Mouse (Mus musculus) frontal cortex, postnatal 25 days (tissue): ENCODE results near the gene Mrps23.

Experiments used
- DNase-seq, 2 experiments: peaks; one replicate each; pipeline ENCODE4 v3.0.0; 2022; ENCODE audit warnings: low spot score in 2 of 2

The Mrps23 gene

DNA sequence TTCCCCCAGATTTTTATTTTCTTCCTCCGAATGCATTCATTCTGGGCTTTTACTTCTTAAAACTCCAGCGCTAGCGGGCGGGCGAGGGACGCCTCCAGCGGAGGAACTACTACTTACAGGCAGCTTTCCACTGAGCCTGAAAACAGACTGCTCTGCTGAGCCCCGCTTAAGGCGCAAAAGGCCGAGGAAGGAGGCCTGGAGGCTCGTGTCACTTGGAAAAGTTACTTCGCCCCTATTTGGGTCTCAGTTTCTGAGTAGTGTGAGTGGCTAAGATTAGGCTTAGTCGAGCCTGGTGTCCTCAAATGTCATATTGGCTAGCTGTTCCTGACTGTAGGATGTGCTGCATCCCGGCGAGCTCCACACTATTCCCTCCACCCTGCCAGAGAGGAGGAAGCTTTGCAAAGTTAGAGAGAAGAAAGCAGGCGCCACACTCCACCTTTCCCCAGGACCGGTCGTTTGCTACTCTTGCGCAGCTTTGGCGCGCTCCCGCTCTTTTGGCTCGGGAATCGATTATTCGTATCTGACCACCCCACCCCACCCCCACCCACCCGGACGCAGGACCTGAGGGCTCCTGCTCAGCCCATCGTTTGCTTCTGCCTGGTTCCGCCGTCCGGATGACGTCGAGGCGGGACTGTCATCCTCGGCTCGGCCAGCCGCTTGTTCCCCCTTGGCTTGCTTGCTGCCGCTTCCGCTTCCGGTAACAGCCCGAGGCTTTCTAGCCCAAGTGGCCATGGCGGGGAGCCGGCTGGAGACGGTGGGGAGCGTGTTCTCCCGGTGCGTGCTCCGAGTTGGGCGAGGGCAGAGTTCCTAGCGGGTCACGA lies at the start of gene Mrps23:
Gene Mrps23, plus strand, starts transcription at position 677 of the 821 bp plus-strand sequence.
- DNase-seq = peak; percentile 66 to 79

DNA sequence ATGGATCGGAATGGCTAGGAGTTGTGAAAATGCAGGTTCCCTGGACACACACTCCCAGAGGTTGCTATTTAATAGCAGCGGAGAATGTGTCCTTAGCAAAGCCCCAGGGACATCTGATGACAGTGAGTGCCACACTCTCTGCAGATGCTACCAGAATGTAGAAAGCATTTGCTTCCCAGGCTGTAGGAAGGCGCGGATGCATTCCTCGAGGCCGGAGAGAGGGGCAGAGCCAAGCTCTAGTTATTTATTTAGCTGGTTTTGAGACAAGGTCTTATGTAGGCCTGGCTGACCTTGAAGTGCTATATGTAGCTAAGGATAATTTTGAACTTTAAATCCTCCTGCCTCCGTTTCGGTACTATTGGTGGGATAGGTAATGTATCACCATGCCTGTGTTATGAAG lies 49.7 kb upstream of the Mrps23 start:
- DNase-seq = no peak

DNA sequence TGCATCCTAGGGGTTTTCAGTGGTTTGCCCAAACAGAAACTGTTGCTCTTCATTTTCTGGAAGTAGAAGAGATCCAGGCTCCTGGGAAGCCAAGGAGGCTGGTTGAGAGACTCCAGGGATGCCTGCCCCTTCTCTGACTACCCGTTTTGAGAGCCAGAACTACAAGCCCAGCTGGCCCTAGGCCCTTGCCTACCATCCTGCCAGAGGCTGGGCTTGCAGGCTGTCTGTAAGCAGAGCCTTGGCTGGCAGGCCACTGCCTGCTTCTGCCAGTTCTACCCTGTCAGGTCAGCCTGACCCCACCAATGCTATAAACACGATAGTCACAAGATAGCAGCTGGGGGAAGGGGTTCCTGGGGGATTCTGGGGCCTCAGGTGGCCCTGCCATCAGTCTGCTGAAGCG lies 48.7 kb upstream of the Mrps23 start:
- DNase-seq = no peak

DNA sequence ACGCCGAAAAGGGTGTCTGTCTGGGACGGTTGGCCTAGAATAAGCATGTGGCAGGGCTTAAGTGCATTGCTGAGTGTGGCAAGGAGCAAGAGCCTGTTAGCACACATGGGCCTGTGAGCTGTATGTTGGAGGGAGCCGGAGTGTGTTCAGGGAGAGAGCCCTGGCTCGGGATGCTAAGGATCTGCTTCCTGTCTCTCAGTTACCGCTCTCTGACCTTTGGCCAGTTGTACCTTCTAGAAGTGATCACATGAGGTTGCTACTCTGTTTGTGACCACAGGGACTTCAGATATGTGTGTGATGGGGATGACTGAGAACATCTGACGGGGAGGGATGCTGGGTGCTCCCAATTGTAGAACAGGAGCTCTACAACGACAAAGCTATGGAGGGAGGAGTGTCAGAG lies 48.2 kb upstream of the Mrps23 start:
- DNase-seq = no peak

DNA sequence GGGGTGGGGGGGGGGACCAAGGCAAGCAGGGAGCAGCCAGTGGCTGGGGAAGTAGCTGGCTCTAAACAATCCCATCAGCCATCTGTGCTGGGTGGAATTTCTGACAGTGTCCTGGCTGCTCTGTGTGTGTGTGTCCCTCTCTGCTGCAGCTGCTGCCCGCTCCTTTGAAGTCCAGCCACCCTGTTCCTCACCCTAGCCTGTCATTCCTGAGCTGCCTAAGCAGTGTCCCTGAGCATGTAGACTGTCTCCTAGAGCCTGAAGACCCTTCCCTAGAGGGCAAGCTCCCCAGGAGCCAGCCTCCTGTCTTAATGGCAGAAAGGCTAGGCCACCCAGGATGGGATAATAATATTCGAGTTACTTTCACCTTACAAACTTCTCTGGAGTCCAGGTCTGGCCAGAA lies 47.8 kb upstream of the Mrps23 start:
- DNase-seq = no peak

DNA sequence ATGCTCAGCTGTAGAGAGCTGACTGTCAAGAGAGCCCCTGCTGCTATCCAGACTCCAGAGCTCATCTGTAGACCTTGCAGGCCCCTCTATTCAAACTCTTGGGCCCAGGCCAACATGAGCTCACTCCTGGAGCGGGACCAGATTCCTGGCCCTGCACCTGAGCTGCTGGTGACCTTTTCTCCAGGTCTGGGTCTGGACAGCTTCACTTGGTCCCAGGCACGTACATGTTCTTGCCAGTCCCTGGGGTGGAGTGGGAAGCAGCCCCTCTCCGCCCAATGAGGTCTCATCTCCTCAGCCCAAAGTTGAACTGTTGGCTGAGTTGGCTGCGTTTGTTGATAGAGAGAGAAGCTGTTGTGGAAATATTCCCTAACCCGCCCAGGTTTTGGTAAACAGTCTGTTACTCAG lies 45.3 kb upstream of the Mrps23 start:
- no peak for DNase-seq

DNA sequence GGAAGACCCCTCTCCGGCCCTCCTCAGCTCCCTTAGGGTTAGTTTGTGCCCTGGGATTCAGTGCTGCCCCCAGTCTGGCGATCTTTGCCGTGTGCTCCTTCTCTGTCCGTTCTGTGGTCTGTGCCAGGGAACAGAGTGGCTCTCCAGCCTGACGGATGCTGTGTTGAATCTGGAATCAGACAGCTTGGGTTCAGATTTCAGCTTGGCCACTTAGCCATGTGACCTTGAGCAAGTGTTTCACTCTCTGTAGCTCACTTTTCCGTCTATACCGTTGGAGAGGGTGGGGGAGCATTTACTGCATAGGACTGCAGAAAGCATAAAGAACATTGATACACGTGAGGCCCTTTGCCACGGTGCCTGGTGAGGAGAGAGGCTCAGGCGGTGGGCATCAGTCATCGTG lies 44.8 kb upstream of the Mrps23 start:
- no peak for DNase-seq

DNA sequence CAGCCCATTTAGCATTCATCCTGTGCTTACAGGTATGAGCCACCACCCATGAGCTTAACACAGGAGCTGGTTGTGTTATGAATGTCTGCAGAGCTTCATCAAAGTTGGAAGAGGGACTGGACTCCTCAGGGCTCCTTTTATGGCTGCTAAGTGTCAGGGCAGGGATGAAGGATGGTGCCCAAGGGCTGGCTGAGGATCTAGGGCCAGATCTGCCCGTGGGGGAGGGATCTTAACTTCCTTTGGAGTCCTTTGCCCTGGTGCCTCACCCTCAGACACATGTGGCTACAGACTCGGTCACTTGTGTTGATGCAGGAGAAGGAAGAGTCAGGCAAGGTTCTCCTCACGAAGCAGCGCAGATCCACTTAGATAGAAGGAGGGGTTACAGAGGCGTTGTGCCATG lies 43.9 kb upstream of the Mrps23 start:
- DNase-seq = no peak

DNA sequence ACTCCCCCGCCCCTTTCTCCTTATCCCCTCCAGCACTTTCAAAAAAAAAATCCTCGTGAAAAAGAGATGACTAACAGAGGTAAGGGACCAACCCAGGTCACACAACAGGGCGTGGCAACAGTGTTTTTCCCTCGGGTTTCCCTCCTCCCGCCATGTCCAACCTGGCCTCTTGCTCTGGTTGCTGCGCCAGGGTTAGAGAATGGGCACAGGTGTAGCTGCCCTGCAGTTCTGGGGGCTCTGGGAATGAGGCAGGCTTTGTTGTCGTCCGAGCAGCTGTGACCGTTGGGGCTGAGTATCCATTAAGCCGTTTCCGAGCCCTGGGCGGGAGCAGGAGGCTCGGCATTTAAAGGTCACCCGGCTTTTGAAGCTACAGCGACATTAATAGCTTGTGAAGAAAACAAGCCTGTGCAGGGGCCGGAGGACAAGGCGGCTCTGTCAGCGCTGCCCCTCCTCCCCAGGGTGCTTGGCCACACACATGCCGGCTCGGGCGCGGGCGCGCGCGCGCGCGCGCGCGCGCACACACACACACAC lies 43.1 kb upstream of the Mrps23 start:
- no peak for DNase-seq

DNA sequence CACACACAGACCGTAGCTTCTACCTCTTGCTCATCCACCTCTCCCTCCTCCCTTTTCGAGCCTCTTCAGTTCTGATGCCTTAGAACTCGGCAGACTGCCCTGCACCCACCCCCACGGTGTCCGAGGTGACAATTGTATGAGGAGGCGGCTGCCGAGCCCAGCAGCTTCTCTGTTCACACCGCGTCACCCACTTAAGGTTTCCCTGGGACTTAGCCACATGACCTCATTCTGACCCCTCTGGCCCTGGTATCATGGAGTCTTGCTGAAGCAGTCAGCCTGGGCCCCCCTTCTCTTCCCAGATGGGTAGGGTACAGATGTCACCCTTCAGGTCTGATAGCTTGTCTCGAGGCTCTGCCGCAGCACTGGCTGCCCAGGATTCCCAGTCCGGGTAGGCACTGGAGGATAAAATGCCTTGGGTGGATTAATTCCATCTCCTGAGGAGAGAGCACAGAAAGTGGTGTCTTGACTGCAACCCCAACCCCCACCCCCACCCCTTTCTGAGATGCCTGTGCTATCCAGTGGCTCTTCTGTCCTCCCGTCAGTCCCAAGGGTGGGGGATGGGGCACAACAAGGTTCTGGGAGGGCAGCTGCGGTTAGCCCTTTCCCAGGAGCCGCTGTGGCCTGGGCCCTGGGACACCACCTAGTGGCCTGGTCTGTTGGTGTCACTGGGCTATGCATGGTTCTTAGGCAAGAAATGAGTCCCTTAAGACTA lies 42.4 kb upstream of the Mrps23 start:
- peak; percentile 61 to 70 for DNase-seq

DNA sequence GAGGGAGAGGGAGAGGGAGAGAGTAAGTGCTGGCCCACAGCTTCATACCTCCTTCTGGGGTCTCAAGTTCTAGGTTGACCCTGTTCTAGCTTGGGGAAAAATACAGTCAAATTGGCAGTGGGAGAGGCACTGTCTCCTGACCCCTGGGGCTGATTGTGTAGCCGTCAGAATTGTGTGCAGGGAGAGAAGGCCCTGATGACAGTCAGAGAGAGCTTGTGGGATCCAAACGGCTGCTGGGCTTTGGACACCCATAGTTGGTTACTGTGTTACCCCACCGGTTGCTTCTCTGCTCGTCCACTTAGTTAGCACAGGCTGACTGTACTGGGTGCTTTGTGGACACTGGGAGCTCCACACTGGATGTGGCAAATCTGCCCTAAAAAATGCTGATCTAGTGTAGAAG lies 41.4 kb upstream of the Mrps23 start:
- no peak for DNase-seq

DNA sequence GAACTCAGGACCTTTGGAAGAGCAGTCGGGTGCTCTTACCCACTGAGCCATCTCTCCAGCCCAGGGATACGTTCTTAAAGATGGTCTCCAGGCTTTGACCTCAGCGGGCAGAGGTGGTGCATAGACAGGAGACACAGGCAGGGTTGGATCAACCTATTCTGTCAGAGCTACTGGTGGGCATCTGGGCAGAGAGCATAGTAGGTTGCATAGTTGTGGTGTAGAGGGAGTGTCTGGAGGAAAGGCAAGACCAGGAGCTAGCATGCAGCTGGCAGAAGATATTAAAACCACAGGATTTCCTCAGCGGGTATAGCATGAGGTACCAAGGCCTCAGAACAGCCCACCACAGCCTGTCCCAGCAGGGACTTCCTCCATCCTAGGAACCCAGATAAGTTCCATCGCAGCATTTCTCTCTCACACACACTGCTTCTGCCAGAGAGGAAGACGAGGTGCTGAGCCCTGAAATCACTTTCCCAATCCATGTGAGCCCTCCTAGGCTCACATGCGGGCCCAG lies 39.9 kb upstream of the Mrps23 start:
- DNase-seq = no peak

DNA sequence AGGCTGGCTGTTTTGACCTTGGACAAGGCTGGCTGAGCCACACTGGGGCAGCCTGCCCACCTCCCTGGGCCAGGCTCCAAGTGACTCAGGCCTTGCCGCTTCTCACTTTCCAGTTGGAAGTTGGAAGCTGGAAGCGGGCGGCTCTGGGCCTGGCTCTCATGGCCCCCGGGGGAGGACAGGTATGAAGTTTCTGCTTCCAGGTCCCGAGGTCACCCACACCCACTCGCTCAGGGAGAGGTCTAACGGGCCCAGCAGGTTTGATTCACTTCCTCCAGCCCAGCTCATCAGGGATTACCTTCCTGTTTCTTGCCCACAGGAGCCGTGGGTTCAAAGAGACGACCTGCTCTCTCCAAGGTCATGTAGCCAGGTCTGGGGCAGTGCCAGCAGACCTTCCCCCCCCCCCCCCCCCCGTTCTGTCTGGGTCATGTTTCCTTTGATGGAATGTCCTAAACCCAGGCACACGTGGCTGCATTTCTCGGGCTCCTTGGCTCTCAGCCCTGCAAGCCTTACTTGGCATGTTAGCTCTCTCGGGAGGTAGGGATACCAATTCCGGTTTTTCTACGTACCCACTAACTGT lies 39.3 kb upstream of the Mrps23 start:
- no peak for DNase-seq

DNA sequence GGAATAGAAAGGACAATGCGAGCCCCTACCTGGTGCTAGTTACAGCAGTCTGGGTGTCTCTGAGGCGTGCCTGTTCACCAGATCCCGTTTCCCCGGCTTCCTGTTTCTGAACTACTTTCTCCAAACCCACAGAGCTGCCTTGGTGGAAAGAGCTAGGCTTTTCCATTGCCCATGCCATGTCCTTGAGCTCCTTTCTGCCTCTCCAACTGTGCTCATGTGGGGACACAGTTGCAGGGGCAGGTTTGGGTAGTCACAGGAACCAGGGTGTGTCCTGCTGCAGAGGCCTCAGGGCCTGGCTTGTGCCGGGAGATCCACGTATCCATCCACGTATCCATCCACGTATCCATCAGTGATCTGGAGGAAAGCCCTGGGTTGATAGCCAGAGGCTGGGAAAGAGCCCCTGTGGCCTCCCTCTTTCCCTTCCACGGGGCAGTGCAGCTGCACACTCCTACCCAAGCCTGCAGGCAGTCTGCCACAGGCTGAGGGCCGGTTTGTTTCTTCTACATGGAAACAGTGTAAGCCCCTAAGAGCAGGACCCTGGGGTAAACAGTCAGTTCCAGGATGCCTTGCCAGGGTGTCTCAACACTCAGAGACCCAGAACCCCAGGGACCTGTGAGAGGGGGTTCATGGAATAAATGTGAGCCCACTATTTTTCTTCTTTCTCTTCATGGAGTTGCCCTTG lies 38.4 kb upstream of the Mrps23 start:
- no peak for DNase-seq

DNA sequence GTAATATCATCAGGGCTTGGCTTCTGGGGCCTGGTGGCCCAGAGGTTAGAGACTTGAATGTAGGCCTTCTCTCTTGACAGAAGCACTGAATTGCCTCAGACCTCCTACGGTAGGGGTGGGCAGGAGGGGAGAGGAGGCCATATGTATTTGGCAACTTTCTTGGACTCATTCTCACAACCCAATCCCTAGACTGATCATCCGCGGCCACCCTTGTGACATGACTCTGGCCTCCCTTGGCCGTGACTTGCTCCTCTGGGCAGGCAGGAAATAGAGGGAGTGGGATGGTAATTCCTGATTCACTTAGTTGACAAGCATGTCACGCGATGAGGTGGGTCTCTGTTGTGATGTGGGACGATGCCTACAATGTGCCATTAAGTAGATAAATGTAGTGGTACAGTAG lies 37.7 kb upstream of the Mrps23 start:
- DNase-seq = no peak

DNA sequence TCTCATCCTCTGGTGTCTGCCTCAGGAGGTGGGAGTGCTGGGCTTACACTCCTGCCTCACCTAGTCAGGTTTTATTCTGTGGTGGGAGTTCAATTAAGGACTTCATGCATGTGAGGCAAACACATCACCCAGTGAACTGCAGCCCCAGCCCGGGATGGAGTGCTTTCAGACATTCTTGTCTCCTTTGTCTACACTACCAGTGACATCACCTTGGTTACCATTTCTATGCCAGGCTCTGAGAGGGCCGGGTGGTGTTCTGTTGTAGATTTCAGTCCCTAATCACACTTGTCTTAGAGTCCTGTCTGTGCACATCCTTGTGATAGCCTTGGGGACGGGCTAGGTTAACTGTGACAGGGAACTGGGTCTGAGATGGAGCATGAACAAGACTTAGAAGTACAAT lies 35.6 kb upstream of the Mrps23 start:
- DNase-seq = no peak

DNA sequence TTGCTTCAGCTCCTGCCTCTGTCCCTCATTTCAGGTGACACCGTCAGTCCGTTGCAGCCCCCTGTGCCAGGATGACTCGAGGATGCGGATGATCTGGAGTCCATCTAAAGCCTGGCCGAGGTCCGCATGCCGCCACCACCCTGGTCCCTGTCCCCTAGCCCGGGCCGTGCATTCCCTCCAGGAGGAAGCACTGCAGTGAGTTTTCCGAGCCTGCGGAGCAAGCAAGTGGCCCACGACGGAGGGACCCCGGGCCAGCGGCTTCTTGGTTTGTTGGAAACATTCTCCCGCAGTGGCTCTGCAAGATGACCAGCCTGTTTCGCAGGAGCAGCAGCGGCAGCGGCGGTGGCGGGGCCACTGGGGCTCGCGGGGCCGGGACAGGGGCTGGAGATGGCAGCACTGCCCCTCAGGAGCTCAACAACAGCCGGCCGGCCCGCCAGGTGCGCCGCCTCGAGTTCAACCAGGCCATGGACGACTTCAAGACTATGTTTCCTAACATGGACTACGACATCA lies 34.6 kb upstream of the Mrps23 start:
- no peak for DNase-seq

DNA sequence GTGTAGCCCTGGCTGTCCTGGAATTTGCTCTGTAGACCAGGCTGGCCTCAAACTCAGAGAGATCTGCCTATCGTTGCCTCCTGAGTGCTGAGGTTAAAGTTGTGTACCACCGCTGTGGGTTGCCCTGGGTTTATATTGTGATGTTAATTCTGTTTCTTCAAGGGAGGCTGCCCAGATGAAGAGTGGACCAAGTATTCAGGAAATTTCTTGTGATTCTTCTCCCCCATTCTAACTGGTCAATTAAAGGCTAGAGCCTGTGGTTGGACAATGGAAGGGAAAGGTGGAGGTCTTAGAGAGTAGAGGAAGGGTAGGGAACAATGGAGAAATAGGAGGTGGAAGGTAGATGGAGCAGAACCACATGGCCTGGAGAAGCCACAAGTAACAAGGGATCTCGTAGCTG lies 33.6 kb upstream of the Mrps23 start:
- DNase-seq = no peak

DNA sequence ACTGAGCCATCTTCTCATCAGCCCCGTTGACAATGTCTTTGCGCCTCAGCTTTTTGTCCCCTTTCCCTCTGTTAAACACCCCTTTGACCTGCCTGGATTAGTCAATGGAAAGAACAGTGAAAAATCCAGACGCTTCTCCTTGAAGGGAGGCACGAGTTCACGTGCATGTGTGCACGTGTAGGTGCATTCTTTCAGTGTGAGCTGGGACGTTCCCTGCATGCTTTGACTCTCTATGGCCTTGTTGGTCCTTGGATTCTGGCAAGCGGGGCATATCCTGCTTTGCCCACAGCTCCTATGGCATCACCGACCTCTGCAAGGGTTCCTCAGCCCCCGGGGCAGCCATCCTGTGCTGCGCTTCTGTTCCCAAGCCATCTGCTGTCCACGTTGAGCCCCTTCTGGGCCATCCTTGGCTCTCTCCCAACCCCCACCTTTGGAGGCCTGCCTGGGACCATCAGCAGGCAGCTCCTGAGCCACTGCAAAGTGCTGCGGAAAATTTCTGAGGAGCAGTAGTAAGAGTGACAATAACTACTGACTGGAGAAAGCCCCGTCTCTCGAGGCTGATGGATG lies 32.2 kb upstream of the Mrps23 start:
- no peak for DNase-seq

DNA sequence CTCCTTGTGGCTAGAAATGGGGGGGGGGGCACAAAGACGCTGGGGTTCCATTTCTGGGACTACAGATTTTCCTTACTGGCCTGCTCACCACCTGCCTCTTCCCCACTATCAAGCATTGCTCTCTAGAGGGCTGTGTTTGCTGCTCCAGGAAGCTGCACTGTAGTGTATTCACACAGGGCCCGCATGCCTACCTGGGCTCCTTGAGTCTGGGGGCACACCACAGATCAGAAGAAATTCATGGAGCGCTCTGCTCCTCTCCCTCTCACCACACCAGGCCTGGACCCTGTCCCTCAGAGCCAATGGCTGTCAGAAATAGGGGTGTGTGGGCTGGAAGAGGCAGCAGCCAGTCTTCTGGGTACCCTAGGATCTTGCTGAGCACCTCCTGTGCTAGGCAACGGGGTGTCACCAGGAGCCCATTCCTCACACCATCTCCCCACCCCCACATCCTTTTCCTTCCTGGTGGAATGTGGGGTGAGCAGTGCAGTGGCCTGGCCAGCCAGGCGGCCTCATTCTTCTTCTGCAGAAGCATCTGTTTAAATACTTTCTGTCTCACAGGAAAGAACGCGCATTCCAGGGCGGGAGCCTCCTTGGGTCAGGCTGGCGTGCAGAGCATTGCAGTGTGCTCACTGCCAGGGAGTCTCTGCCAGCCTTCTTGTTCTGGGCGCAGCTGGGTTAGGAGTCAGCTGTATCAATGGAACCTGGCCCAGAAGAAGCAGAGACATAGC lies 31.4 kb upstream of the Mrps23 start:
- no peak for DNase-seq
